Mouse (Mus musculus) lung, adult 2 months (tissue): ENCODE measurements at regions not wholly inside any gene's neighbourhood (a gene's known extent, or its start where the extent isn't known, plus 50 kb on each side); places are given as distances from the start of the nearest gene placed in this dataset.

Experiments used
- DNase-seq: peaks from one replicate; pipeline ENCODE4 v3.0.0; 2022
- H3K4me1 ChIP-seq: fragments of 200-500 bp; 2 replicates; pipeline ENCODE4 v1.6.1; 2011; ENCODE audit warnings: low read length; ENCODE audit not compliant: control insufficient read depth, insufficient read depth
- H3K4me3 ChIP-seq: fragments of 200-500 bp; replicated peaks from 2 replicates; pipeline ENCODE3; 2011; ENCODE audit warnings: low read depth, mild to moderate bottlenecking, control low read depth, low read length; ENCODE audit errors: extremely low read depth
- CTCF ChIP-seq: fragments of 200-500 bp; IDR thresholded peaks from 2 replicates; pipeline ENCODE4 v1.5.1; 2011; ENCODE audit warnings: mild to moderate bottlenecking, low read length, control low read depth; ENCODE audit not compliant: insufficient read depth
- POLR2A ChIP-seq: fragments of 200-500 bp; IDR thresholded peaks from 2 replicates; pipeline ENCODE4 v1.6.1; 2011; ENCODE audit warnings: low read depth, mild to moderate bottlenecking, control low read depth, low read length, borderline replicate concordance; ENCODE audit errors: extremely low read depth
- WGBS: fragments of 180-500 bp; shearing (Covaris S2); methylation state at CpG from one replicate; pipeline ENCODE4 v1.1.7; 2018; 5-methylcytosine and 5-hydroxymethylcytosine counted together

- no peak for DNase-seq
- H3K4me1 ChIP-seq = no peaks in the 10 kb centered on the region
- H3K4me3 ChIP-seq = no peak overlapping the region
- TF ChIP-seq POLR2A = no peak
- TF ChIP-seq CTCF = no peak
- WGBS = 35% methylated on average over 5 of the region's 5 CpGs
Measured at GRCm38 (mm10) chr15:7723202-7723721, 87.4 kb upstream of the Gdnf start.

- DNase-seq = no peak
- Histone ChIP-seq H3K4me3 (no peak overlapping the region), H3K4me1 (no peaks in the 10 kb centered on the region)
- 76% methylated on average over 2 of the region's 2 CpGs for WGBS
- TF ChIP-seq POLR2A (no peak), CTCF (no peak)
Measured at GRCm38 (mm10) chr15:7723770-7724169, 86.9 kb upstream of the Gdnf start.

GRCm38 (mm10) chr15:7725505-7725904, 85.1 kb upstream of the Gdnf start:
- no peak for DNase-seq
- TF ChIP-seq POLR2A (no peak), CTCF (no peak)
- Histone ChIP-seq H3K4me1 (no peaks in the 10 kb centered on the region), H3K4me3 (no peak overlapping the region)
- 58% methylated on average over 4 of the region's 4 CpGs for WGBS

GRCm38 (mm10) chr15:7747586-7747985, 63.1 kb upstream of the Gdnf start:
- DNase-seq = no peak
- TF ChIP-seq POLR2A = no peak
- TF ChIP-seq CTCF = no peak
- Histone ChIP-seq H3K4me3 (no peak overlapping the region), H3K4me1 (no peaks in the 10 kb centered on the region)
- 85% methylated on average over 4 of the region's 4 CpGs for WGBS

GRCm38 (mm10) chr15:7750441-7750840, 60.2 kb upstream of the Gdnf start:
- H3K4me3 ChIP-seq = no peak overlapping the region
- H3K4me1 ChIP-seq = no peaks in the 10 kb centered on the region
- DNase-seq = no peak
- 79% methylated on average over 5 of the region's 5 CpGs for WGBS
- TF ChIP-seq POLR2A (no peak), CTCF (no peak)
